Mouse (Mus musculus) cortical plate, adult 2 months (tissue): ENCODE results near the gene Dcst2.

Experiments used
- CTCF ChIP-seq: fragments of 200-500 bp; IDR thresholded peaks from 2 replicates; pipeline ENCODE4 v1.5.1; 2011; ENCODE audit warnings: mild to moderate bottlenecking, control low read depth, low read length; ENCODE audit not compliant: insufficient read depth; ENCODE audit errors: extremely low read depth
- POLR2A ChIP-seq: fragments of 200-500 bp; IDR thresholded peaks from 2 replicates; pipeline ENCODE4 v1.6.1; 2011; ENCODE audit warnings: mild to moderate bottlenecking, low read length, control low read depth; ENCODE audit not compliant: insufficient read depth; ENCODE audit errors: extremely low read depth

DNA sequence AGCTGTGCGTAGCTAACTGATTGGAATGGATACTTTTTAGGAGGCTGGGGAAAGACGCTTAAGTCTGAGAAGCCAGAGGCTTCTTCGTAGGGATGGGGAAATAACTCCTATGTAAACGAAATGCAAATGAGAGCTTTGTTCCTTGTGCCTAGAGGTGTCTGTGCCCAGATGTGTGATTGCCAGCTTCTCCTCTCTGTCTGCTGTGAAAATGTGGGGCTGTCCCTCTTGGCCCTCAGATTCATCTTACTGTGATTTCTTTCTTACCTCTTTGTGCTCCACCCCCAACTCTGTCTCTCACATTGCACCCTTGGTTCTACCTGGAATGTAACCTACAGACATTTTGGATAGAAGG, 34.9 kb downstream of the Dcst2 start:
- TF ChIP-seq CTCF, result no peak
- no peak for TF ChIP-seq POLR2A
